Mouse (Mus musculus): Measurements from ENCODE around the gene Matn4.

DNA sequence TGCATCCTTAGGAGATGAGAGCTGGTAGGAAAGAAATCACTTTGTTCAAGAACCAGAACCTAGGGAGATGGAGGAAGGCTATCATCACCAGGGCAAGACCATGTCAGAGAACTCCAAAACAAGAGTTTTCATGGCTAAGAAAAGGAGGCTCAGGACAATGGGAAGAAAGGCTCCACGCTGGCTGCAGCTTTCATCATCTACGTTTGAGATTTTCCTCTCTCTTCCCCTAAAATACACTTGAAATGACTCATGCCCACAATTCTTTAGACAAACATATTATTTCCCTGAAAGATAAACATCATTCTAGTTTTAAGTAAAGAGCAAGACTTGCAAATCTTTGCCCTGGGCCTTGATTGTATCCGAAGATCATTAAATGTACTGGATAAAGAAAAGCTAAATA is 33.6 kb downstream of the Matn4 start:
- TF ChIP-seq MAX (IDR thresholded peaks at IDR 0.05) (no peak), CTCF (IDR thresholded peaks at IDR 0.05; ENCODE audit: control insufficient read depth, insufficient read depth, insufficient read length) (no peak), CEBPB (IDR thresholded peaks at IDR 0.05; ENCODE audit: low read depth) (no peak), USF1 (IDR thresholded peaks at IDR 0.05; ENCODE audit: low read depth) (no peak), FOSL1 (IDR thresholded peaks at IDR 0.05; ENCODE audit: insufficient read depth, low read length, poor library complexity, severe bottlenecking) (no peak), MYOD1 (IDR thresholded peaks at IDR 0.05; ENCODE audit: control insufficient read depth, insufficient read length, low read depth) (no peak), MYOG (IDR thresholded peaks at IDR 0.05; ENCODE audit: control insufficient read depth, extremely low read depth, insufficient read length) (no peak)

Measured in C2C12 (cell line).